Mouse (Mus musculus) liver, embryonic 16.5 days (tissue): ENCODE measurements around the gene Dync2li1. TPM values are rescaled to one million over a fixed set of nuclear protein-coding genes. Genes with fewer than 3 reads are reported as not detected.

Experiments
- ATAC-seq: fragments of 200-750 bp; cut with Nextera tagmentation; 2 replicates; pipeline ENCODE4 v1.8.0; 2017; ENCODE audit warnings: low read depth, mild to moderate bottlenecking, moderate number of reproducible peaks, moderate library complexity
- H3K27ac ChIP-seq: fragments of 300-500 bp; sonication (generic); 2 replicates; pipeline ENCODE4 v1.5.1; 2014; ENCODE audit warnings: mild to moderate bottlenecking, low read length
- H3K27me3 ChIP-seq: fragments of 300-500 bp; sonication (generic); 2 replicates; pipeline ENCODE4 v1.6.1; 2014; ENCODE audit warnings: low read depth, low read length, mixed read lengths; ENCODE audit not compliant: control insufficient read depth, insufficient read depth
- H3K36me3 ChIP-seq: fragments of 300-500 bp; sonication (generic); 2 replicates; pipeline ENCODE4 v1.6.1; 2014; ENCODE audit warnings: mild to moderate bottlenecking; ENCODE audit not compliant: control insufficient read depth, insufficient read depth
- H3K4me1 ChIP-seq: fragments of 300-500 bp; sonication (generic); 2 replicates; pipeline ENCODE4 v1.6.1; 2014; ENCODE audit warnings: low read depth, low read length, mixed read lengths; ENCODE audit not compliant: control insufficient read depth
- H3K4me2 ChIP-seq: fragments of 300-500 bp; sonication (generic); 2 replicates; pipeline ENCODE4 v1.6.1; 2014; ENCODE audit warnings: low read depth, low read length, mixed read lengths
- H3K4me3 ChIP-seq: fragments of 300-500 bp; sonication (generic); 2 replicates; pipeline ENCODE4 v1.5.1; 2014; ENCODE audit warnings: low read depth, mild to moderate bottlenecking, low read length
- H3K9ac ChIP-seq: fragments of 300-500 bp; sonication (generic); 2 replicates; pipeline ENCODE4 v1.6.1; 2014; ENCODE audit warnings: low read depth, low read length
- H3K9me3 ChIP-seq: fragments of 300-500 bp; sonication (generic); replicated peaks from 2 replicates; pipeline ENCODE4 v1.6.1; 2016; ENCODE audit warnings: low read length; ENCODE audit not compliant: control insufficient read depth
- WGBS: fragments of 180-500 bp; shearing (Covaris S2); extraction: QIAGEN DNeasy Blood & Tissue Kit; methylation state at CpG from one replicate; pipeline ENCODE4 v1.1.7; 2014; ENCODE audit not compliant: insufficient replicate concordance; 5-methylcytosine and 5-hydroxymethylcytosine counted together
- polyA plus RNA-seq: library from polyadenylated mRNA; unstranded; fragments of >200 nt; fragmentation: Nextera tagmentation; extraction: Ambion mirVana; gene quantifications from 2 replicates; pipeline ENCODE4 v1.2.1, GENCODE M21; 2015

Gene Dync2li1
- polyA plus RNA-seq, 1 experiment from 2014 or later: 2.5 TPM

DNA sequence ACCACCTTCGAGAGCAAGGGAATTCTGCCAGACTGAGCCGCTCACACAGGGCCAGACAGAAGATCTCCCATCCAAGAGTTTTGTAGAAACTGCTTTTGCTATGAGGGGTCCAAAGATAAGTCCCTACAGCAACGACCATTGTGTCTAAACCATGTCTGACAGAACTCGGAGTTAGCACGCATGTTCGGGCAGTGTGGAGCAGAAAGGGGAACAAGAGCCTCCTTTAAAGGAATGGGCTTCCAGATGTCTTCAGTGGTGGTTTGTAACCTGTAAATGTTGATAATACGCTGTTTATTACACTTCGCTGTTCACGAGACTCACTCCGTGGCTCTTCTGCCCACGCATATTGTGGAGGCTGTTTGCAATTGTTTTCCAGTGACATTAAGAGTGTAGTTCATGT, 51.3 kb downstream of the Dync2li1 start:
- no peak overlapping the region for H3K4me3 ChIP-seq
- peaks cover 4% of the 10 kb centered on the region for H3K27me3 ChIP-seq
- no peak overlapping the region for H3K9ac ChIP-seq
- H3K36me3 ChIP-seq: no peaks in the 10 kb centered on the region
- WGBS: 53% methylated on average over 11 of the region's 11 CpGs
- H3K27ac ChIP-seq: no peak overlapping the region
- H3K9me3 ChIP-seq: no peaks in the 10 kb centered on the region
- no peak overlapping the region for H3K4me2 ChIP-seq
- no peaks in the 10 kb centered on the region for H3K4me1 ChIP-seq
- ATAC-seq: no peak

DNA sequence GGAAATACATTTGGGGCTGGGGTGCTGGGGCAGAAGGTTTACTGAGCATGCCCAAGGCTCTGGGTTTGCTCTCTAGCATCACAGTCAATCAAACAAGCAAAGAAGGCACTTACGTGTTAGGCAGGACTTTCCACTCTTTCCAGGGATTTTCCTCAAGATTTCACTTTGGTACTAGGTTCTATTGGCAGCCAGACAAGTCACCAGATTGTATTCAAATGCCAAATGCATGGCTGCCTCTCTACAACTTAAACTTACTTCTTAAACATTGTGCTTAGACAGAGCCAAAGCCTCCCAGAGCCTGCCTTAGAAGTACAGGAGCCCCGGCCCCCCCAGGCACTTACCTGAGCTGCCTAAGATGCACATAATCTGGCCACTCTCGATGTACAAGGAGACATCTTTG, 55.4 kb downstream of the Dync2li1 start:
- H3K27me3 ChIP-seq: no peaks in the 10 kb centered on the region
- no peak overlapping the region for H3K4me2 ChIP-seq
- no peaks in the 10 kb centered on the region for H3K9me3 ChIP-seq
- 50% methylated on average over 3 of the region's 3 CpGs for WGBS
- ATAC-seq: no peak
- H3K27ac ChIP-seq: no peak overlapping the region
- H3K4me1 ChIP-seq: no peaks in the 10 kb centered on the region
- no peak overlapping the region for H3K9ac ChIP-seq
- H3K4me3 ChIP-seq: no peak overlapping the region
- H3K36me3 ChIP-seq: no peaks in the 10 kb centered on the region

DNA sequence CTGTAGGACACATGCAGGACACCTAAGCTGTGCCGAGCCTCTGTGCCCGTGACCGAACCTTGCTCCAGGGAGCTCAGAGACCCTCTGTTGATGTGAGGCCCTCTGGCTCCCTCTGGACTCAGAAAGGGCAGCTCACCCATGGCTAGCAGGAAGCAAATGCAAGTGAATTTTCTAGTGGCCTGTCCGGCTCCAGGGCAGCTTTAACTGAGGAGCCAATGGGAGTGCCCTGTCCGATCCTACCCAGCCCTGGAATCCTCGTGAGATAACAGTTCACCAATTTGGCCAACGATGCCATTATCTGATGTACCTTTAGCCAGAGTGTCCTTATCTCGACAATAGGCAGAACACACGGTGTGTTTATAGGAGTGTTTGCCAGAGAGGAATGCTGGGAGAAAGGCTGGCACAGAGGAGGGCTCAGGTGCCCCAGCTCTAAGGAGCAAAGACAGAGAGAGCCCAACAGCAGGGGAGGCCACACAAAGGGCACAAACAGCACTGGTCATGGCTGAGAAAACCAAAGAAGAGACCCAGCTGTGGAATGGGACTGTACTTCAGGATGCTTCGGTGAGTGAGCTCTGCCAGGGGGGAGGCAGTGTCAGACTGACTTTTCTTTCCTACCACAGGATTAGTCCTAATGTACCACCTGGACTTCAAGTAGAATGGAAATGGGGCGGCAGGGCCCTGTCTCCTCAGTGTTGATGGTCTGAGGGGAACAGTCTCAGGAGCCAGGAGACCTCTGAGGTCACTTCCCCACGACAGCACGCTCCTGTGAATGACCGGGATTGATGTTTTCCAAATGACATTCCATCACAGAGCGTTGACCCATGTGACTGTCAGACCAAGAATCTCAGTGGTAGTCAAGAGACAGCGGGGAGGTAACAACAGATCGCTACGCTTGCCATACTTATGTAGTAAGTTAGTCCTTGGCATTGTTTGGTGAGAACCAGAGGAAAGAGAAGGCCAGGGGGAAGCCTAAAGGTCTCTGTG, 56.7 kb downstream of the Dync2li1 start, which contains the start of gene Abcg5:
TSS of gene Abcg5 (minus strand) at position 278 of the 984 bp plus-strand sequence.
- no peak for ATAC-seq
- no peak within 1 kb of the TSS for H3K4me3 ChIP-seq
- no peak within 1 kb of the TSS for H3K27ac ChIP-seq
- 50% methylated on average over 18 of the region's 18 CpGs for WGBS
- no peaks in the 10 kb centered on the region for H3K27me3 ChIP-seq
- no peaks in the 10 kb centered on the region for H3K4me1 ChIP-seq
- no peak within 1 kb of the TSS for H3K4me2 ChIP-seq
- H3K9me3 ChIP-seq: no peaks in the 10 kb centered on the region
- H3K36me3 ChIP-seq: no peaks in the 10 kb centered on the region
- H3K9ac ChIP-seq: no peak within 1 kb of the TSS

DNA sequence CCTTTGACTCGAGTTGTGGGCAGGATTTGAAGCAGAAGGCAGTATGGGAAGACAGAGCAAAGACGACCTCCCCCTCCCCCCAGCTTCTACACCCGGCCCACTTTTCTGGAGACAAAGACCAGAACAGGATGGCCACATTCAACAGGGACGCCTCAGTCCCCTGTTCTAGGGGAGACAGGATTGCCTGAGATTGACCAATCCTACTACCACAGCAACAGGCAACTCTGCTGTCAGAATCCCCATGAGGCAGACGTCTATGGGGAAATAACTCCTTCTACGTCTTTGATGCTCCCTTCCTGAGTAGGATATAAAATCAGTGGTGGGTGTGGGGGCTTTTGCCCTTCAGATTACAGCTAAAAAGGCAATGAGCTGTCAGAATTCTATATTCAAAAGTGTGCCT, 58.0 kb downstream of the Dync2li1 start:
- no peak overlapping the region for H3K4me3 ChIP-seq
- no peak overlapping the region for H3K27ac ChIP-seq
- no peaks in the 10 kb centered on the region for H3K9me3 ChIP-seq
- no peak overlapping the region for H3K9ac ChIP-seq
- ATAC-seq: no peak
- no peak overlapping the region for H3K4me2 ChIP-seq
- 26% methylated on average over 6 of the region's 6 CpGs for WGBS
- no peaks in the 10 kb centered on the region for H3K4me1 ChIP-seq
- H3K27me3 ChIP-seq: no peaks in the 10 kb centered on the region
- H3K36me3 ChIP-seq: no peaks in the 10 kb centered on the region

DNA sequence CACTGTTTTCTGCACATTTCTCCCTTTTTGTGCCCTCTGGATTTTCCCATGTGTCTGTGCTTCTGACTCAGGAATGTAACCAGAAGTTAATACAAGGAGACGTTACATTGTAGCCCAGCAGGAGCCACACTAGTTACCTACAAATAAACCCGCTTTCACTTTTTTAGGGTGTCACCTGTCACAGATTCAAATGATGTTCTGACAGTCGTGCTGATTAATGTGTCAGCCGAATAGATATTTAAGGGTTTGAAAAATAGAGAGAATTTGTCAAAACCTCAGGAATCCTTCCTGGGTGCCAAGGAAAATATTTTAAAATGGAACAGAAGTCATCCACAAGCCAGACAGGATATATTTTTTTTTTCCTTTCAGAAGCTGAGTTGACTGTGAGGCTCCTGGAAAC, 59.0 kb downstream of the Dync2li1 start:
- no peak for ATAC-seq
- Histone ChIP-seq H3K4me2 (no peak overlapping the region), H3K27ac (no peak overlapping the region), H3K4me1 (no peaks in the 10 kb centered on the region; the same call in 1 of the 2 replicates), H3K4me3 (no peak overlapping the region), H3K9me3 (no peaks in the 10 kb centered on the region), H3K36me3 (no peaks in the 10 kb centered on the region), H3K9ac (no peak overlapping the region), H3K27me3 (no peaks in the 10 kb centered on the region)
- WGBS: 54% methylated on average over 4 of the region's 4 CpGs

DNA sequence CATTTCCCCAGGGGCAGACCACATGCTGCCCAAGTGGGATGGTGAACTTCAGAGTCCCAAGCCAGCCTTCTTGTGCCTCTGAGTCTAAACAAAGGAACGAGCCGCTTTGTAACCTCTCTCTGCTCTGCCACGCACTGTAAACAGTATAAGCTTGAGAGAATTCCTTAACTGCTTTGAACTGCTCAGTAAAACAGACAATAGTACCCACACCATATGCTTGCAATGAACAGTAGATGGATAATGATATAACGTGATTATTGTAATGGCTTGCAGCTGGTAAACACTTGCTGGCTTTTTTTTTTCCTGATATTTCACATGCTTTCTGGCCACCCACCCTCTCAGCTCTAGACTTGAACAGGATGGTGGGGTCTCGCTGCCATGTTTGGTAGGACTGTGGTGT, 61.7 kb downstream of the Dync2li1 start:
- Histone ChIP-seq H3K27ac (no peak overlapping the region), H3K27me3 (no peaks in the 10 kb centered on the region), H3K4me2 (no peak overlapping the region), H3K9ac (no peak overlapping the region), H3K4me1 (no peaks in the 10 kb centered on the region; the same call in none of the 2 replicates), H3K4me3 (no peak overlapping the region), H3K36me3 (no peaks in the 10 kb centered on the region), H3K9me3 (no peaks in the 10 kb centered on the region)
- 66% methylated on average over 5 of the region's 5 CpGs for WGBS
- no peak for ATAC-seq

DNA sequence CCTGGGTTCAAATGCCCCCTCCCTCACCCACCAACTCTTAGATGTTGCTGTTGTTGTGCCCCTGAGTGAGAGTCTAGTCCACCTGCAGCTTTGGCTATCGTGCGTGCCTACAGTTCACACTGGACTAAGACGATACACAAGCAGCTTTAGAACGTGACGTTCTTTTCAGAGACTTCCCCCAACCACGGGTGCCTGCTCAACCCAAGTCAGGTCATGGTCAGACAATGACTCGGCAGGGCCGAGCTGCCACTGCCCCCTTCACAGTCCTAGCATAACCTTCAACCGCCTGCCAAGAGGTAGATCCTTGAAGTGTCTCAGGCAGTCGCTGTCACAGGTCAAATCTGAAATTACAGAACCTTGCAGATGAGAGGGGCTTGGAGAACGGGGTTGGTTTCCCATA, 62.5 kb downstream of the Dync2li1 start:
- Histone ChIP-seq H3K9ac (no peak overlapping the region), H3K4me1 (no peaks in the 10 kb centered on the region; the same call in none of the 2 replicates), H3K27me3 (no peaks in the 10 kb centered on the region), H3K4me3 (no peak overlapping the region), H3K9me3 (no peaks in the 10 kb centered on the region), H3K36me3 (no peaks in the 10 kb centered on the region), H3K4me2 (no peak overlapping the region), H3K27ac (peak overlapping the region; percentile 77)
- 40% methylated on average over 11 of the region's 11 CpGs for WGBS
- ATAC-seq: peak; percentile 43; the same call in 1 of the 2 replicates

DNA sequence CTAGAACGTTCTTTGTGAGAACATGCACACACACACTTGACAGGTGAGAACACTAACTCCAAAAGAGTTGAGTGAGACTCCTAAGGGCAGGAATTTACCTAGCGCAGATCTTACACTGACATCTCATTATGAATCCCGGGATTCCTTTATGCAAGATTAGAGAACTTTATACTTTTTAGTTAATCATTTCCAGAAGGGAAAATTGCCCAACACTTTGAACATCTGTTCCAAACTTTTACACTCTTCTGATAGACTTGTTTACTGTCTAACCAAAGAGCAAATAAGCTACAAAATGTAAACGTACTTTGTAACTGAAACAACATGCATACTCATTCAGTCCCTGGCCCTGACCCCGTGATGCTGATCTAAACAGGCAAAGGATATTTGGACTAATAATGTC, 63.0 kb downstream of the Dync2li1 start:
- peak overlapping the region; percentile 77 for H3K27ac ChIP-seq
- peak; percentile 84 for ATAC-seq
- no peak overlapping the region for H3K9ac ChIP-seq
- no peaks in the 10 kb centered on the region for H3K36me3 ChIP-seq
- H3K4me2 ChIP-seq: no peak overlapping the region
- peaks cover under 1% of the 10 kb centered on the region for H3K4me1 ChIP-seq
- H3K9me3 ChIP-seq: no peaks in the 10 kb centered on the region
- WGBS: 51% methylated on average over 5 of the region's 5 CpGs
- no peak overlapping the region for H3K4me3 ChIP-seq
- no peaks in the 10 kb centered on the region for H3K27me3 ChIP-seq

DNA sequence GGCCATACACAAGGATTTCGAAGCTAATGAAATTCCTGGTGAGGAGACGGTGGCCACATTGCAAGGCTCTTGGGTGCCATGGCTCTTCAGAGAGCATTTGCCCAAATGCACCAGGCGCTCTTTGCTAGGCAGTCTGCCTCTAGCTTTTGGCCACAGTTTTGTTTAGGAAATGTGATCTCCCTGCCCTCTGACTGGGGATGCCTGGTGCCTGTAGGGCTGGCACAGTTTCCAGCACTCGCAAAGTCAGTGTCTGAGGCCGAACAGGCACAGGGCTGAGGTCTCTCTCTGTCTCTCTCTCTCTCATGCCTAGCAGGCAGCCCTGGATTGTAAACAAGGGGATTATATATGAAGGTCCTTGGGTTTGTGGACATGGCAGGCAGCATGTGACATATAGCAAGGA, 63.8 kb downstream of the Dync2li1 start:
- peak overlapping the region; percentile 68 for H3K27ac ChIP-seq
- no peak for ATAC-seq
- no peaks in the 10 kb centered on the region for H3K9me3 ChIP-seq
- WGBS: 62% methylated on average over 5 of the region's 5 CpGs
- no peaks in the 10 kb centered on the region for H3K27me3 ChIP-seq
- no peak overlapping the region for H3K4me3 ChIP-seq
- H3K9ac ChIP-seq: no peak overlapping the region
- H3K36me3 ChIP-seq: no peaks in the 10 kb centered on the region
- H3K4me2 ChIP-seq: no peak overlapping the region
- peaks cover 2% of the 10 kb centered on the region for H3K4me1 ChIP-seq
